Mouse (Mus musculus) cortical plate, adult 2 months (tissue): ENCODE measurements around the gene Spcs3. TPM values are rescaled to one million over a fixed set of nuclear protein-coding genes. Genes with fewer than 3 reads are reported as not detected.

Experiments
- H3K27ac ChIP-seq: fragments of 200-500 bp; 2 replicates; pipeline ENCODE4 v1.5.1; 2012; ENCODE audit warnings: low read length, control low read depth, inconsistent platforms; ENCODE audit not compliant: insufficient read depth
- H3K4me1 ChIP-seq: fragments of 200-500 bp; 2 replicates; pipeline ENCODE4 v1.6.1; 2011; ENCODE audit warnings: low read length; ENCODE audit not compliant: control insufficient read depth, insufficient read depth
- H3K4me3 ChIP-seq: fragments of 200-500 bp; 2 replicates; pipeline ENCODE4 v1.5.1; 2011; ENCODE audit warnings: mild to moderate bottlenecking, low read length, control low read depth; ENCODE audit not compliant: insufficient read depth
- CTCF ChIP-seq: fragments of 200-500 bp; IDR thresholded peaks from 2 replicates; pipeline ENCODE4 v1.5.1; 2011; ENCODE audit warnings: mild to moderate bottlenecking, control low read depth, low read length; ENCODE audit not compliant: insufficient read depth; ENCODE audit errors: extremely low read depth
- POLR2A ChIP-seq: fragments of 200-500 bp; IDR thresholded peaks from 2 replicates; pipeline ENCODE4 v1.6.1; 2011; ENCODE audit warnings: mild to moderate bottlenecking, low read length, control low read depth; ENCODE audit not compliant: insufficient read depth; ENCODE audit errors: extremely low read depth
- polyA plus RNA-seq: library from polyadenylated mRNA; depleted of rRNA; stranded (reverse); fragments of >200 nt; gene quantifications from 2 replicates; pipeline ENCODE4 v1.2.3, GENCODE M21; 2012; rRNA removed

Gene Spcs3
- polyA plus RNA-seq, 1 experiment: 51.2 TPM

DNA sequence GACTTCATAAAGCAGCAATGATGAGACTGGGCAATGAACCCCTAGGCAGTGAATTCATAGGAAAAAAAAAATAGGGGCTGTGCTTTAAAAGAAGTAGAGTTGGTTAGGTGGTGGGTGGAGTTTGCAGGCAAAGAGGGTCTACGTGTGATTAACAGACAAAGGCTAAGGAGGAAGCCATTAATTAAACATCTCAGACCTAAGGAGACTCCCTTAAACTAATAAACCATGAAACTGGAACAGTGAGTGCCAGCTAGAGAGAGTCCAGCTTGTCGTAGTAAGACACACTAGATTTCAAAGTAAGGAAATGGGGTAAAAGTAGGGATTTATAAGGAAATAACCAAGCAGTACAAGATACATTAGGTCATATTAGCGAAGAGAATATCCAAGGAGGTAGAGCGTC is 41.4 kb downstream of the Spcs3 start:
- Histone ChIP-seq H3K27ac (no peak overlapping the region), H3K4me3 (no peak overlapping the region), H3K4me1 (no peaks in the 10 kb centered on the region)
- no peak for TF ChIP-seq CTCF
- no peak for TF ChIP-seq POLR2A

GRCm38 (mm10) chr8:54486555-54487273 is 43.1 kb downstream of the Spcs3 start:
- Histone ChIP-seq H3K27ac (no peak overlapping the region; the same call in 1 of the 2 replicates), H3K4me3 (peak overlapping the region; percentile 20; the same call in 1 of the 2 replicates)

More at GRCm38 (mm10) chr8:54486555-54487273, 43.1 kb downstream of the Spcs3 start:
- H3K4me1 ChIP-seq: no peaks in the 10 kb centered on the region
- TF ChIP-seq POLR2A (no peak), CTCF (no peak)

Other genes with a start within 250 kb of the Spcs3 start
- gene Asb5, start 418 bp downstream of the Spcs3 start, polyA plus RNA-seq: 2.3 and 2.5 TPM in 2 replicates
- 0.09 and 0.13 TPM in 2 replicates for gene Spata4, start 70.8 kb upstream of the Spcs3 start, polyA plus RNA-seq